Mouse (Mus musculus): ENCODE results near the gene Tubb1.
A peak's percentile ranks its signal among the peaks of the same experiment; 100 is the strongest.

Gene Tubb1

GRCm38 (mm10) chr2:174502321-174502720 lies 51.8 kb downstream of the Tubb1 start:
- no peak for ATAC-seq (ENCODE audit: low TSS enrichment)

- ATAC-seq (ENCODE audit: low TSS enrichment): peak; percentile 64; the same call in 1 of the 2 replicates
These were observed 52.5 kb downstream of the Tubb1 start for GRCm38 (mm10) chr2:174502831-174503460.
